Mouse (Mus musculus): Measurements from ENCODE around the gene D17H6S53E. TPM values are rescaled to one million over a fixed set of nuclear protein-coding genes. Genes with fewer than 3 reads are reported as not detected.
A peak's percentile ranks its signal among the peaks of the same experiment; 100 is the strongest.
"Not testable (repeated sequence)": the region's sequence is repeated elsewhere in the genome, so short reads cannot be mapped to it uniquely, and the experiment has no call there.

D17H6S53E gene
- polyA plus RNA-seq, 1 experiment from 2014 or later: 6.0 TPM

GRCm38 (mm10) chr17:35111774-35112173 is 14.4 kb upstream of the D17H6S53E start:
- no peak overlapping the region for H3K9ac ChIP-seq
- no peak for ATAC-seq (ENCODE audit: low FRiP score)

GRCm38 (mm10) chr17:35115046-35116019 is 10.8 kb upstream of the D17H6S53E start, which contains the start of gene Ly6g5b:
Gene Ly6g5b (minus strand): TSS chr17:35115428.
- Histone ChIP-seq H3K27ac (no peak within 1 kb of the TSS), H3K4me1 (replicated peaks; ENCODE audit: control insufficient read depth, insufficient read depth, low read length) (peaks cover 6% of the 10 kb centered on the region), H3K27me3 (ENCODE audit: control insufficient read depth, insufficient read depth, low read length) (no peaks in the 10 kb centered on the region), H3K36me3 (replicated peaks; ENCODE audit: control insufficient read depth, insufficient read depth) (peaks cover 62% of the 10 kb centered on the region), H3K4me2 (replicated peaks) (no peak within 1 kb of the TSS), H3K9ac (no peak within 1 kb of the TSS), H3K9me3 (ENCODE audit: control insufficient read depth, low read length) (no peaks in the 10 kb centered on the region), H3K4me3 (replicated peaks; ENCODE audit: low read length) (no peak within 1 kb of the TSS)
- 89% methylated on average over 8 of the region's 8 CpGs for WGBS
- ATAC-seq (ENCODE audit: low FRiP score) (0 out of 2 replicates have a peak, but pooled peaks have one; percentile 18), DNase-seq (ENCODE audit: low spot score) (no peak)

More at GRCm38 (mm10) chr17:35111774-35112173, 14.4 kb upstream of the D17H6S53E start:
- no peaks in the 10 kb centered on the region for H3K9me3 ChIP-seq (ENCODE audit: control insufficient read depth, low read length)
- no peak overlapping the region for H3K4me2 ChIP-seq (replicated peaks)
- WGBS: 69% methylated on average over 9 of the region's 9 CpGs
- no peak overlapping the region for H3K27ac ChIP-seq
- DNase-seq (ENCODE audit: low spot score): no peak
- H3K27me3 ChIP-seq (ENCODE audit: control insufficient read depth, insufficient read depth, low read length): no peaks in the 10 kb centered on the region
- H3K36me3 ChIP-seq (replicated peaks; ENCODE audit: control insufficient read depth, insufficient read depth): peaks cover 33% of the 10 kb centered on the region
- no peaks in the 10 kb centered on the region for H3K4me1 ChIP-seq (replicated peaks; ENCODE audit: control insufficient read depth, insufficient read depth, low read length)
- H3K4me3 ChIP-seq (replicated peaks; ENCODE audit: low read length): no peak overlapping the region

GRCm38 (mm10) chr17:35120745-35121142 is 5.4 kb upstream of the D17H6S53E start:
- ATAC-seq (ENCODE audit: low FRiP score): no peak
- H3K27me3 ChIP-seq (ENCODE audit: control insufficient read depth, insufficient read depth, low read length): no peaks in the 10 kb centered on the region
- peak overlapping the region; percentile 94 for H3K9ac ChIP-seq
- peak overlapping the region; percentile 97 for H3K4me2 ChIP-seq (replicated peaks)
- peak overlapping the region; percentile 63 for H3K27ac ChIP-seq
- peaks cover 58% of the 10 kb centered on the region for H3K36me3 ChIP-seq (replicated peaks; ENCODE audit: control insufficient read depth, insufficient read depth)
- H3K4me1 ChIP-seq (replicated peaks; ENCODE audit: control insufficient read depth, insufficient read depth, low read length): peaks cover 16% of the 10 kb centered on the region
- no peak for DNase-seq (ENCODE audit: low spot score)
- 1% methylated on average over 33 of the region's 33 CpGs for WGBS
- H3K9me3 ChIP-seq (ENCODE audit: control insufficient read depth, low read length): no peaks in the 10 kb centered on the region
- H3K4me3 ChIP-seq (replicated peaks; ENCODE audit: low read length): peak overlapping the region; percentile 94

GRCm38 (mm10) chr17:35121143-35121799 is 4.9 kb upstream of the D17H6S53E start, which contains the start of gene Gpank1:
Gene Gpank1 (plus strand): TSS chr17:35121455.
- Histone ChIP-seq H3K9me3 (ENCODE audit: control insufficient read depth, low read length) (no peaks in the 10 kb centered on the region), H3K27ac (peak within 1 kb of the TSS; percentile 84), H3K27me3 (ENCODE audit: control insufficient read depth, insufficient read depth, low read length) (no peaks in the 10 kb centered on the region), H3K36me3 (replicated peaks; ENCODE audit: control insufficient read depth, insufficient read depth) (peaks cover 53% of the 10 kb centered on the region), H3K9ac (peak within 1 kb of the TSS; percentile 94), H3K4me2 (replicated peaks) (peak within 1 kb of the TSS; percentile 97), H3K4me3 (replicated peaks; ENCODE audit: low read length) (peak within 1 kb of the TSS; percentile 94), H3K4me1 (replicated peaks; ENCODE audit: control insufficient read depth, insufficient read depth, low read length) (peaks cover 16% of the 10 kb centered on the region)
- ATAC-seq (ENCODE audit: low FRiP score) (peak; percentile 96), DNase-seq (ENCODE audit: low spot score) (peak; percentile 99)
- under 1% methylated on average over 50 of the region's 50 CpGs for WGBS

- DNase-seq (ENCODE audit: low spot score): peak; percentile 84
- H3K9ac ChIP-seq: peak within 1 kb of the TSS; percentile 94
- no peaks in the 10 kb centered on the region for H3K27me3 ChIP-seq (ENCODE audit: control insufficient read depth, insufficient read depth, low read length)
- whole genome bisulfite sequencing: under 1% methylated on average over 19 of the region's 19 CpGs
- no peaks in the 10 kb centered on the region for H3K9me3 ChIP-seq (ENCODE audit: control insufficient read depth, low read length)
- H3K36me3 ChIP-seq (replicated peaks; ENCODE audit: control insufficient read depth, insufficient read depth): peaks cover 48% of the 10 kb centered on the region
- ATAC-seq (ENCODE audit: low FRiP score): peak; percentile 10; the same call in 1 of the 2 replicates
- H3K4me2 ChIP-seq (replicated peaks): peak within 1 kb of the TSS; percentile 97
- H3K27ac ChIP-seq: peak within 1 kb of the TSS; percentile 84
- peak within 1 kb of the TSS; percentile 94 for H3K4me3 ChIP-seq (replicated peaks; ENCODE audit: low read length)
- H3K4me1 ChIP-seq (replicated peaks; ENCODE audit: control insufficient read depth, insufficient read depth, low read length): peaks cover 20% of the 10 kb centered on the region
Observed at GRCm38 (mm10) chr17:35121871-35122303, 4.3 kb upstream of the D17H6S53E start, which contains the start of gene Csnk2b. Gene Csnk2b (minus strand): TSS chr17:35122053.

GRCm38 (mm10) chr17:35123287-35123686 is 2.9 kb upstream of the D17H6S53E start:
- peaks cover 34% of the 10 kb centered on the region for H3K36me3 ChIP-seq (replicated peaks; ENCODE audit: control insufficient read depth, insufficient read depth)
- not testable (repeated sequence) for H3K9me3 ChIP-seq (ENCODE audit: control insufficient read depth, low read length); H3K27me3 ChIP-seq (ENCODE audit: control insufficient read depth, insufficient read depth, low read length); H3K4me2 ChIP-seq (replicated peaks); H3K9ac ChIP-seq; H3K4me3 ChIP-seq (replicated peaks; ENCODE audit: low read length); H3K27ac ChIP-seq; ATAC-seq (ENCODE audit: low FRiP score); DNase-seq (ENCODE audit: low spot score)
- WGBS: 92% methylated on average over 9 of the region's 9 CpGs
- peaks cover 25% of the 10 kb centered on the region for H3K4me1 ChIP-seq (replicated peaks; ENCODE audit: control insufficient read depth, insufficient read depth, low read length)

- not testable (repeated sequence) for H3K4me2 ChIP-seq (replicated peaks); H3K9me3 ChIP-seq (ENCODE audit: control insufficient read depth, low read length); ATAC-seq (ENCODE audit: low FRiP score); H3K27me3 ChIP-seq (ENCODE audit: control insufficient read depth, insufficient read depth, low read length); DNase-seq (ENCODE audit: low spot score); H3K9ac ChIP-seq; H3K4me3 ChIP-seq (replicated peaks; ENCODE audit: low read length); H3K27ac ChIP-seq
- Histone ChIP-seq H3K4me1 (replicated peaks; ENCODE audit: control insufficient read depth, insufficient read depth, low read length) (peaks cover 25% of the 10 kb centered on the region), H3K36me3 (replicated peaks; ENCODE audit: control insufficient read depth, insufficient read depth) (peaks cover 30% of the 10 kb centered on the region)
- 95% methylated on average over 12 of the region's 12 CpGs for WGBS
Observed at GRCm38 (mm10) chr17:35124261-35124896, 1.8 kb upstream of the D17H6S53E start.

- Histone ChIP-seq H3K4me2 (replicated peaks) (peak overlapping the region; percentile 53; the same call in 1 of the 2 replicates), H3K9ac (no peak overlapping the region), H3K4me3 (replicated peaks; ENCODE audit: low read length) (no peak overlapping the region), H3K36me3 (replicated peaks; ENCODE audit: control insufficient read depth, insufficient read depth) (peaks cover 31% of the 10 kb centered on the region), H3K4me1 (replicated peaks; ENCODE audit: control insufficient read depth, insufficient read depth, low read length) (peaks cover 22% of the 10 kb centered on the region), H3K9me3 (ENCODE audit: control insufficient read depth, low read length) (no peaks in the 10 kb centered on the region), H3K27ac (no peak overlapping the region), H3K27me3 (ENCODE audit: control insufficient read depth, insufficient read depth, low read length) (no peaks in the 10 kb centered on the region)
- DNase-seq (ENCODE audit: low spot score) (no peak), ATAC-seq (ENCODE audit: low FRiP score) (no peak)
- 100% methylated on average over 1 of the region's 1 CpGs for WGBS
Observed at GRCm38 (mm10) chr17:35125081-35125480, 1.1 kb upstream of the D17H6S53E start.

Data from hindbrain, embryonic 14.5 days (tissue).